Mouse (Mus musculus) megakaryocyte, adult 5-6 weeks (primary cell): ENCODE results near the gene Xpo4. TPM values are rescaled to one million over a fixed set of nuclear protein-coding genes. Genes with fewer than 3 reads are reported as not detected.

Experiments
- ATAC-seq: 2 replicates; pipeline ENCODE4 v1.8.0; 2016; ENCODE audit warnings: mild to moderate bottlenecking, inconsistent platforms; ENCODE audit not compliant: poor library complexity, severe bottlenecking
- total RNA-seq, 2 experiments: library from RNA; stranded (forward) in 1 of 2; stranded (reverse) in 1 of 2; fragments of 153-499, 151-499 nt in 1 of 2; fragments of 221-1000, 200-1000 nt in 1 of 2; gene quantifications; 2 replicates each; pipeline versions ENCODE4 v1.2.3 to v1.2.4; 2015 to 2017

Xpo4 gene
- total RNA-seq, 2 experiments from 2014 or later: 12.6 to 17.1 TPM

DNA sequence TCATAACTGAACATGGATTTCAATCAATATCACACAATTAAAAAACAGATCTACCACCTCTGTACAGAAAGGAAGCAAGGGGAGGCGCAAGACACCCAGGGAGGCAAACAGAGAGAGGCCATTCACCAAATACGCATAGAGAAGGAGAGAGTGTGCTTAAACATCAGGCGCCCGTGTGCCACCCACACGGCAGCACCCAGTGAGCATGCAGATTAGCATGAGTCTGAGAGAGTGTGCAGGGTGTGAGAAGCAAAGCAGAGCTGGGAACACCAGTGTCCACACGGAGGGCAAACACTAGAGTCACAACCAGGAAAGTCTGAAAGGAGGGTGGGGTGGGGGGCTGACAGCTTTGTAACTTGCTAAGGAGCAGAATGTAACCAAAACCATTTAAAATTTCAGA lies 49.4 kb downstream of the Xpo4 start:
- ATAC-seq: no peak

DNA sequence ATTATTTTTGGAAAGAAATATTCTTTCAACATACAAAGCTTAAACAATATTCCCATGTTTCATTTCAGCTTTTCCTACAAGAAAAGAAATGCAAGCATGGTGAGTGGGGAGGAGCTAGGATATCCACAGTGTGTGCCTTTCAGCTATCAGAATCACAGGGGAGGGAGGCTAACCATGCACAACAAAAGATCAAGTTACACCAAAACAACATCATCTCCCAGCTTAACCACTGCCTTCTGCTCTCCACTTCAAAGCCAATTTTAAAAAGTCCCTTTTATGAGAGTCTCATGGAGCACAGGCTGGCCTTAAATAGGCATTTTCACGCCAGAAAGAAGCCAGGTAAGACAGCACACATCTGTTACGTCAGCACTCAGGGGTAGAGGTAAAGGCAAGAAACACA lies 54.2 kb downstream of the Xpo4 start:
- ATAC-seq: no peak

- ATAC-seq: no peak
Observed at GRCm38 (mm10) chr14:57609816-57610329, 55.4 kb downstream of the Xpo4 start.

DNA sequence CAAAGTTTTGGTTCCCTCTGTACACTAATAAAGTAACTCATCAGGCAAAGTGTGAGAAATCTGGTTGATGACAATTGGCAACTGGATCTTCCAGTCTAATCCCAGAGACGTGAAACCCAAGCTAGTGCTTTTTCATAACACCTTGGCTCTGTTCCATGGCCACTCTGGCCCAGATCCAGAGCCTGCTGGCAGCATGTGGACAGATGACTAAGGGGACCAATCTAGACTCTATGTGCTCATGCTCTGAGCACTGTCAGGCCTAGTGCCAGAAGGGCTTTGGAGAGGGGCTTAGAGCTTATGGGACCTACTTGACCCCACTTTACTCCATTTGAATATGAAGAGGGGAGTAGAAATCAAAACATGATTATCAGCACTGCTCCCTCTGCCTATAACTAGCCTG lies 57.7 kb downstream of the Xpo4 start:
- no peak for ATAC-seq

DNA sequence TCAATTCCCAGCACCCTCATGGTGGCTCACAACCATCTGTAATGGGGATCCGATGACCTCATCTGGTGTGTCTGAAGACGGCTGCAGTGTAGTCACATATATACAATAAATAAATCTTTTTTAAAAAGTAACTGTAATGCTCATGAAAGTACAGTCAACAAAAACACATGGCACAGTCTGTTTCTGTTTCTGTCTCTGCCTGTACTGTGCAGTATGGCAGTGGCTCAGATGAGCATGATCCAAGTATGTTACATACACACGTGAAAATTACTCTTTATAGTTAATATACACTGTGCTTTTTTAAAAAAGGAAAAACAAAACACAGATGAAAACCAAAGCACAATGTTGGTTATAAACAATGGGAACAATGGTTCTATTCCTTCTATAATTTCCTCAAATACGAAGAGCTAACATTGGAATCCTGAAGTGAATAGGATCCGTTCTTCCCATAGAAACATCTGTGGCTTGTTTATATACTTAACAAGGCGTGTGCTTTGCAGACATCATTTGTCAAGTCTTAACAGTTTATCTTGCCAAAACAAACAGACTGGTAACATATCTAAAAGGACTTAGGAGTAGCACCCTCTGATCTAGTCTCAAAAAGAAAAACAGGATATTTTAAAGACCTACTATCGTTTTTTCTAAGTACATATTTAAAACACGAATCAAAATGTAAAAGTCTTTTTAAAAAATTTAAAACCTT lies 58.4 kb downstream of the Xpo4 start:
- no peak for ATAC-seq

GRCm38 (mm10) chr14:57593279-57593678 lies 72.0 kb downstream of the Xpo4 start:
- ATAC-seq: no peak

GRCm38 (mm10) chr14:57591830-57592229 lies 73.4 kb downstream of the Xpo4 start:
- no peak for ATAC-seq

- peak; percentile 69 for ATAC-seq
Observed at GRCm38 (mm10) chr14:57576364-57577060, 88.7 kb downstream of the Xpo4 start.

DNA sequence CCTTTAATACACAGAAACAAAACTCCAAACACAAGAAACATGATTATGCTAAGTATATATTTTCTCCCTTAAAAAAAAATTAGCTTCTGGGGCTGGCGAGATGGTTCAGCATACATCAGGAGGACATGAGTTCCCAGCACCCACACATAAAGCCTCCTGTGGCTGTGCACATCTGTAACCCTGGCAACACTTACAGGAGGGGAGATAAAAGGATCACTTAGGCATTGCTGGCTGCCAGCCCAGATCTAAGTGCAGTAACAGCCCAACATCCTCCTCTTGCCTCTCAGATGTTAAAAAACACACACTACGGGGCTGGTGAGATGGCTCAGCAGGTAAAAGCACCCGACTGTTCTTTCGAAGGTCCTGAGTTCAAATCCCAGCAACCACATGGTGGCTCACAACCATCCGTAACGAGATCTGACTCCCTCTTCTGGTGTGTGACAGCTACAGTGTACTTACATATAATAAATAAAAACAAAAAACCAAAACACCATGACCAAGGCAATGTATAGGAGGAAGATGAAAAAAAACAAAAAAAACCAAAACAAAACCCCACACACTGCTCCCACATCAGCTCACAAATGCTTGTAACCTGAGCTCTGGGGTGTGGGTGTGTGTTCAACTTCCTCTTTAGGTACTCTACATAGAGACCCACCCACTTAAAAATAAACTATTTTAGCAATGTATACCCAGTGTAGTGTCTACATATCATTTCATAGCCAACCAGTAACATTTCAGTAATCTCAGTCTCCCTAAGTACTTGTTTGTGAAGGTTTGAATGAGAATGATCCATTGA lies 90.2 kb downstream of the Xpo4 start:
- no peak for ATAC-seq

- peak; percentile 97 for ATAC-seq
Observed at GRCm38 (mm10) chr14:57571155-57572133, 93.8 kb downstream of the Xpo4 start, which contains the start of gene Eef1akmt1. Eef1akmt1 (minus strand) TSS chr14:57571612.

DNA sequence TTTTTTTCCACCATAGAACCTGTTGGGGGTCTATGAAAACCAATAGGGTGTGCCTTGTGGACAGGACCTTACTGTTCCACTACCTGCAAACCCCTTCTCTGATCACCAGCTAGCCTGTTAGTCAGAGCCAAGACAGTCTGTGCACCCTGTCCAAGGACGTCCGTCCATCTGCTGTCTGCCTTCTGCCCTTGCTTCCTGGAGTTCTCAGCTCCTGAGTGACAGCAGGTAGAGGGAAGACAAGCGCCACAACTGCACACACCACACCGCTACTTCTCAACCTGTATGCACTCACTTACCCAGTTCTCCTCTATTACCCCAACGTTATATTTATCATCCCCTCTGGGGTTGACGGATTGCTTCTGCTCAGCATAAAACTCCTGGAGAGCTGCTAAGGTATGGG lies 99.6 kb downstream of the Xpo4 start:
- no peak for ATAC-seq

GRCm38 (mm10) chr14:57556922-57557321 lies 108.3 kb downstream of the Xpo4 start:
- ATAC-seq: no peak

DNA sequence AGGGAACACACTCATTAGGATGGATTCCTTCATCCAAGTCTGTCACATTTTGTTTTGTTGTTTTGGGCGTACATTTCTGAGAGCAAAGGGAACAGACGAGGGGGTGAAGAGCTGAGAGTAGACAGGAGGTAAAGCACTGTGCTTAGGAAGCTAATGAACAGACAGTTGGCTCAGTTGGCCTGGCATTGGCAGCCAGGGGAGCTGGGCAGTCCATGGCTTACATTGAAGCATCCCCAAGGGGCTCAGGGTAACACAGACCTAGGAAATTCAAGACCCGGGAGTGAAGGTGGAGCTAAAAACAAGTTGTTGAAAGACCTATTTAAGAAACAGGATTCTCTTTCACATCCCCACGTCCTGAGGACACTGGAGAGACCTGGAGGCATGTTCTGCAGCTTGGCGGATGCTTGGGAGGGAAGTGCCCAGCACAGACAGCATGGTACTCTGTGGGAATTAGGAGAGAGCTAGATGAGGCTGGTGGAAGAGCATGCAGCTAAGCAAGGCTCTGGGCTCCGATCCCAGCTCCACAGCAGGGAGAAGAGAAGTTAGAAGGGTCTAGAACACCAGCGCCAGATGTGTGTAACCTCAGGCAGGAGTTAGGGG lies 109.7 kb downstream of the Xpo4 start:
- no peak for ATAC-seq

GRCm38 (mm10) chr14:57554434-57554833 lies 110.8 kb downstream of the Xpo4 start:
- ATAC-seq: no peak

GRCm38 (mm10) chr14:57552945-57553344 lies 112.3 kb downstream of the Xpo4 start:
- ATAC-seq: no peak

GRCm38 (mm10) chr14:57547062-57547461 lies 118.2 kb downstream of the Xpo4 start:
- ATAC-seq: no peak

DNA sequence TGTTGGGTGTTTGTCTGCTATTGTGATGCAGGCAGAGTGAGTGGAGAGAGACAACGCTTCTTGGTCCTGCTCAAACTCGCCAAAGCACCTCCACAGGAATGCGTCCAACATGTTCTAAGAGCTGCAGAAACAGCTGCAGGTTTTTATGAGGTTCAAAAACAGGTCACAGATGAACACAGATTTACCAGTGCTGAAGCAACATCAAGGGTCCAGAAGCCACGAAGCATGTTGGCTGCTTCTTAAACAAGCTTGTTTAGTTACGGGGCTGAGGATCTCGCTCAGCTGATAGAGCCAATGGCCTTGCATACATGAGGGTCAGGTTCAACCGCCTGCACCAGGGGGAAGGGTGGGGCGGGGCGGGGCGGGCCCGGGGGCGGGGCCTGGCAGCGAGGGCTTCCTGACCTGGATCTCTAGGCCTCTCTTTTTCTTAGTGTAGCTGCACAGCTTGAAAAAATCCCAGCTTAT lies 118.6 kb downstream of the Xpo4 start:
- no peak for ATAC-seq

DNA sequence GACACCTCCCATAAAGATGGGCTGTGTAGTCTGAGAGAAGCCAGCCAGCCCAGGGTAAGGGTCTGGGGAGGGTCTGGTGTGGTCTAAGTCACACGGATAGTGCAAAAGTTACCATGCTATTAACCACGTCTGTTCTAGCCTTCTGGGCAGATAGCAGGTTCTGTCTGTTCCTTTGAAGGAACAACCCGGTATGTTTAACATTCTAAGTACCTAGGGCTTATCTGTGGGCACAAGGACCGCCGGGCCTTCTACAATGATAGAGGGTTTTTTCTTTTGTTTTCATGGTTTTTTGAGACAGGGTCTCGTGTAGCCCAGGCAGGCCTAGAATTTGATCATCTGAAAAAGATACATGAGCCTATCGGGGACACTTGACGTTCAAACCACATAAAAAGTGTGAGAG lies 119.1 kb downstream of the Xpo4 start:
- ATAC-seq: no peak

DNA sequence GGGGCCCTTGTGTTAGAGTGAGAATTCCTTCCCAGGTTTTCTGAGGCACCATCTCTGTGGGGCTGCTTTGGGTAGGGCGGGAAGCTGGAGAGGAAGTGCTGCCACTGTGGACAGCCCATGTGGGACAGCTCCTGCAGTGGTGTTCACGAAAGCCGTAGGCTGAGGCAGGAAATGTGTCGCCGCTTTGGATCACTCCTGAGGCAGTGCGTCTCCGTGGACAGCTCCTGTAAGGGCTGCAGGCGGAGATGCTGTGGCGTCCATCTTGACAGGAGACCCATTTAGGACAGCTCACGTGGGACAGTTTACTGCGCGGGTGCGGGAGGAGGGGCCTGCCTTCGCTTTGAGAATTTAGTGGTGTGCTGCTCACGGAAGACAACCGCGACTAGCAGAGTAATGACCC lies 119.7 kb downstream of the Xpo4 start:
- ATAC-seq: no peak
